Comparison of ENCODE assay signal across 8 mouse cellular contexts in genomic region chr8:104654984-104655383, GRCm38 (mm10). TPM values are rescaled to one million over a fixed set of nuclear protein-coding genes. Genes with fewer than 3 reads are reported as not detected.
A peak's percentile ranks its signal among the peaks of the same experiment; 100 is the strongest.
DNase-seq lines count a peak whose midpoint lies in the region; ATAC-seq and TF ChIP-seq lines count a peak whose summit lies in the region.

No protein-coding gene starts in this region.

- 3% methylated on average over 3 of the region's 3 CpGs for WGBS in kidney, postnatal 0 days
- WGBS in liver, embryonic 11.5 days, result 6% methylated on average over 3 of the region's 3 CpGs
- 6% methylated on average over 3 of the region's 3 CpGs for WGBS in neural tube, embryonic 11.5 days

- TF ChIP-seq CTCF in kidney, postnatal 0 days (IDR thresholded peaks at IDR 0.05; ENCODE audit: low read depth), result peak; percentile 99
- peak; percentile 53; the same call in 1 of the 2 replicates for TF ChIP-seq CTCF in testis, adult 2 months (IDR thresholded peaks at IDR 0.05; ENCODE audit: control insufficient read depth, insufficient read depth, insufficient replicate concordance, low read depth, low read length)

- no peaks in the 10 kb centered on the region for H3K9me3 ChIP-seq in kidney, postnatal 0 days (replicated peaks; ENCODE audit: low read length)
- H3K9me3 ChIP-seq in liver, embryonic 11.5 days (ENCODE audit: control insufficient read depth, low read length), result no peaks in the 10 kb centered on the region
- H3K9me3 ChIP-seq in neural tube, embryonic 11.5 days (ENCODE audit: control insufficient read depth, low read length), result no peaks in the 10 kb centered on the region

- ATAC-seq in kidney, postnatal 0 days (replicated peaks; ENCODE audit: low FRiP score, low read depth), result peak; percentile 84
- peak; percentile 69 for ATAC-seq in liver, embryonic 11.5 days (replicated peaks; ENCODE audit: low FRiP score)
- ATAC-seq in neural tube, embryonic 11.5 days (ENCODE audit: insufficient read depth, low FRiP score, low TSS enrichment), result 0 out of 2 replicates have a peak, but pooled peaks have one; percentile 65

- H3K4me3 ChIP-seq in kidney, postnatal 0 days (replicated peaks; ENCODE audit: low read depth, low read length), result no peak overlapping the region
- no peak overlapping the region for H3K4me3 ChIP-seq in liver, embryonic 11.5 days (ENCODE audit: low read depth, low read length)
- H3K4me3 ChIP-seq in neural tube, embryonic 11.5 days (ENCODE audit: low read depth, low read length), result no peak overlapping the region
- no peak overlapping the region for H3K4me3 ChIP-seq in testis, adult 2 months (ENCODE audit: control insufficient read depth, low read depth, low read length)

- TF ChIP-seq POLR2A in testis, adult 2 months (IDR thresholded peaks at IDR 0.05; ENCODE audit: control insufficient read depth, low read depth, low read length), result no peak

- no peak overlapping the region for H3K4me2 ChIP-seq in kidney, postnatal 0 days (ENCODE audit: low read length)
- H3K4me2 ChIP-seq in liver, embryonic 11.5 days, result no peak overlapping the region
- H3K4me2 ChIP-seq in neural tube, embryonic 11.5 days (ENCODE audit: low read depth), result no peak overlapping the region

- H3K27me3 ChIP-seq in kidney, postnatal 0 days (ENCODE audit: insufficient read depth, low read length), result no peaks in the 10 kb centered on the region
- no peaks in the 10 kb centered on the region for H3K27me3 ChIP-seq in liver, embryonic 11.5 days (replicated peaks; ENCODE audit: control insufficient read depth, insufficient read depth, low read length)
- H3K27me3 ChIP-seq in neural tube, embryonic 11.5 days (ENCODE audit: control insufficient read depth, insufficient read depth, low read length), result no peaks in the 10 kb centered on the region
- no peaks in the 10 kb centered on the region for H3K27me3 ChIP-seq in testis, adult 2 months (ENCODE audit: control insufficient read depth, insufficient read depth, low read length)

- H3K36me3 ChIP-seq in kidney, postnatal 0 days (ENCODE audit: insufficient read depth, low read length), result no peaks in the 10 kb centered on the region
- no peaks in the 10 kb centered on the region for H3K36me3 ChIP-seq in liver, embryonic 11.5 days (ENCODE audit: control insufficient read depth, insufficient read depth, low read length)
- no peaks in the 10 kb centered on the region for H3K36me3 ChIP-seq in neural tube, embryonic 11.5 days (ENCODE audit: control insufficient read depth, insufficient read depth, low read length)
- H3K36me3 ChIP-seq in testis, adult 2 months (ENCODE audit: control insufficient read depth, insufficient read depth, low read length), result no peaks in the 10 kb centered on the region

- no peak overlapping the region for H3K9ac ChIP-seq in kidney, postnatal 0 days (ENCODE audit: low read depth, low read length)
- no peak overlapping the region for H3K9ac ChIP-seq in liver, embryonic 11.5 days (ENCODE audit: low read depth, low read length)
- H3K9ac ChIP-seq in neural tube, embryonic 11.5 days (ENCODE audit: low read length), result no peak overlapping the region

- no peaks in the 10 kb centered on the region for H3K4me1 ChIP-seq in kidney, postnatal 0 days (replicated peaks; ENCODE audit: insufficient read depth, low read length)
- H3K4me1 ChIP-seq in liver, embryonic 11.5 days (replicated peaks; ENCODE audit: control insufficient read depth, insufficient read depth, low read length), result no peaks in the 10 kb centered on the region
- H3K4me1 ChIP-seq in neural tube, embryonic 11.5 days (ENCODE audit: control insufficient read depth, insufficient read depth, low read length), result no peaks in the 10 kb centered on the region
- no peaks in the 10 kb centered on the region for H3K4me1 ChIP-seq in testis, adult 2 months (ENCODE audit: control insufficient read depth, insufficient read depth, low read length)

- peak; percentile 89 for DNase-seq in 416B (ENCODE audit: low read depth)
- DNase-seq in T-cell, adult 2 months (ENCODE audit: low spot score), result peak; percentile 86
- DNase-seq in embryo, embryonic 11 days, result peak; percentile 87
- DNase-seq in heart, adult 9 months (ENCODE audit: low spot score in 2 of 2), result peak; percentile 56 to 72
- DNase-seq in kidney, postnatal 0 days (ENCODE audit: low spot score), result peak; percentile 93
- DNase-seq in liver, embryonic 11.5 days (ENCODE audit: low spot score), result peak; percentile 31
- peak; percentile 69 for DNase-seq in neural tube, embryonic 11.5 days (ENCODE audit: low spot score)

- H3K27ac ChIP-seq in kidney, postnatal 0 days, result no peak overlapping the region
- no peak overlapping the region for H3K27ac ChIP-seq in liver, embryonic 11.5 days (ENCODE audit: low read depth, low read length)
- H3K27ac ChIP-seq in neural tube, embryonic 11.5 days (ENCODE audit: low read depth, low read length), result no peak overlapping the region
- H3K27ac ChIP-seq in testis, adult 2 months (ENCODE audit: control insufficient read depth, insufficient read depth, low read depth, low read length), result no peak overlapping the region

RNA-seq across cellular contexts. Expression of gene Ciao2b, which starts 13.2 kb away (rescaled TPM):
- polyA plus RNA-seq in kidney, postnatal 0 days (2015; fragmentation: Nextera tagmentation; extraction: Ambion mirVana), result 92.7 and 93.0 TPM in 2 replicates
- 93.1 and 94.0 TPM in 2 replicates for polyA plus RNA-seq in liver, embryonic 11.5 days (2014; fragmentation: Nextera tagmentation; extraction: Ambion mirVana)
- 96.9 and 99.1 TPM in 2 replicates for polyA plus RNA-seq in neural tube, embryonic 11.5 days (2014; fragmentation: Nextera tagmentation; extraction: Ambion mirVana)
- 61.8 and 67.2 TPM in 2 replicates for polyA plus RNA-seq in testis, adult 2 months (2012; rRNA removed)

RNA-seq across cellular contexts. Expression of gene Rrad, which starts 23.9 kb away (rescaled TPM):
- polyA plus RNA-seq in kidney, postnatal 0 days (2015; fragmentation: Nextera tagmentation; extraction: Ambion mirVana), result 13.5 and 15.7 TPM in 2 replicates
- polyA plus RNA-seq in liver, embryonic 11.5 days (2014; fragmentation: Nextera tagmentation; extraction: Ambion mirVana), result 1.6 and 4.1 TPM in 2 replicates
- 2.9 and 4.3 TPM in 2 replicates for polyA plus RNA-seq in neural tube, embryonic 11.5 days (2014; fragmentation: Nextera tagmentation; extraction: Ambion mirVana)
- polyA plus RNA-seq in testis, adult 2 months (2012; rRNA removed), result 0.36 and 0.42 TPM in 2 replicates

RNA-seq across cellular contexts. Expression of gene Cdh16, which starts 30.8 kb away (rescaled TPM):
- 439 and 476 TPM in 2 replicates for polyA plus RNA-seq in kidney, postnatal 0 days (2015; fragmentation: Nextera tagmentation; extraction: Ambion mirVana)
- polyA plus RNA-seq in liver, embryonic 11.5 days (2014; fragmentation: Nextera tagmentation; extraction: Ambion mirVana), result 0.18 and 0.34 TPM in 2 replicates
- polyA plus RNA-seq in neural tube, embryonic 11.5 days (2014; fragmentation: Nextera tagmentation; extraction: Ambion mirVana), result 0.80 TPM in 1 of 2 replicates, not detected in the other
- 1.3 TPM in 1 of 2 replicates, not detected in the other for polyA plus RNA-seq in testis, adult 2 months (2012; rRNA removed)

Comparison
In these comparisons a context has a peak if more than half of its experiments do, and no peak if none do; other contexts are left out.
1. DNase-seq: peak in every context shown above with its lines; median percentile 93 in kidney, postnatal 0 days; 89 in 416B; 87 in embryo, embryonic 11 days; 86 in T-cell, adult 2 months; 69 in neural tube, embryonic 11.5 days; 64 in heart, adult 9 months; 31 in liver, embryonic 11.5 days.
2. RNA of gene Cdh16, which starts 30.8 kb away (polyA plus RNA-seq): 439 to 476 TPM in kidney, postnatal 0 days; 0.18 to 0.34 TPM in liver, embryonic 11.5 days, 1.3 TPM in testis, adult 2 months and 0.80 TPM in neural tube, embryonic 11.5 days; every median in the first group is over 100 times any median in the second.
3. Peak in every context shown above with its lines, with median percentiles within 50 percentile points of each other: ATAC-seq.